Mouse (Mus musculus) olfactory bulb, adult 2 months (tissue): ENCODE data around the gene Cldn22.

Experiments used
- CTCF ChIP-seq: fragments of 200-500 bp; IDR thresholded peaks from 2 replicates; pipeline ENCODE4 v1.5.1; 2012; ENCODE audit warnings: low read depth, mild to moderate bottlenecking, low read length, moderate library complexity; ENCODE audit not compliant: insufficient read depth
- POLR2A ChIP-seq: fragments of 200-500 bp; IDR thresholded peaks from 2 replicates; pipeline ENCODE4 v1.6.1; 2012; ENCODE audit warnings: mild to moderate bottlenecking, low read depth, low read length, moderate library complexity; ENCODE audit not compliant: insufficient read depth

DNA sequence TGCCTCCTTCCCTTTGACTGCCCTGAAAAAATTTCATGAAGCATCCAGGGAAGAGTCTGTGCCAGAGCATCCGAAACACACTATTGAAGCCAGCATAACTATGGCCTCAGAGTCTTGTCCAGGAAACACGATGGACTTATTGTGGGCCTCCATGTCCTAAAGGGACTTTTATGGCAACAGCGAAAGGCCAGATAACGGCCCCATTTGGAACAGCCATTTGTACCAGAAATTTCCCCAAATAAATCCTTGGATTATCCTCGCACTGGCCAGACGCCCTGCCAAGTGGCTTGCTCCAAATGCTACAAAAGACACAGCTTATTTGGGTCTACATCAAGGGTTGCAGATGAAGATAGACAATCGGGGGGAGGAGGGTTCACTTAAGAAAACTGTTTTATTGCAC is 39.8 kb upstream of the Cldn22 start:
- TF ChIP-seq CTCF, result no peak
- TF ChIP-seq POLR2A, result no peak
